Mouse (Mus musculus) forebrain, embryonic 15.5 days (tissue): ENCODE measurements around the gene Rexo4. TPM values are rescaled to one million over a fixed set of nuclear protein-coding genes. Genes with fewer than 3 reads are reported as not detected.

Source experiments
- polyA plus RNA-seq: library from polyadenylated mRNA; unstranded; fragments of >200 nt; fragmentation: Nextera tagmentation; extraction: Ambion mirVana; gene quantifications from 2 replicates; pipeline ENCODE4 v1.2.1, GENCODE M21; 2015

Rexo4 gene
- polyA plus RNA-seq, 1 experiment from 2014 or later, result 38.8 TPM

Other genes starting within 250 kb of the Rexo4 start
- not detected in 2 replicates for gene Abo, start 99.4 kb downstream of the Rexo4 start, polyA plus RNA-seq
- 27.7 and 29.7 TPM in 2 replicates for gene Surf6, start 61.5 kb downstream of the Rexo4 start, polyA plus RNA-seq
- 177 and 184 TPM in 2 replicates for gene Med22, start 53.7 kb downstream of the Rexo4 start, polyA plus RNA-seq
- gene Rpl7a, start 53.6 kb downstream of the Rexo4 start, polyA plus RNA-seq, result 533 and 546 TPM in 2 replicates
- 58.9 and 61.9 TPM in 2 replicates for gene Surf2, start 48.0 kb downstream of the Rexo4 start, polyA plus RNA-seq
- gene Surf1, start 47.9 kb downstream of the Rexo4 start, polyA plus RNA-seq, result 74.0 and 77.3 TPM in 2 replicates
- gene Surf4, start 30.5 kb downstream of the Rexo4 start, polyA plus RNA-seq, result 100 and 101 TPM in 2 replicates
- gene Stkld1, start 30.3 kb downstream of the Rexo4 start, polyA plus RNA-seq, result 0.17 and 0.22 TPM in 2 replicates
- gene Adamts13, start 9.0 kb upstream of the Rexo4 start, polyA plus RNA-seq, result 0.22 and 0.38 TPM in 2 replicates
- 120 and 121 TPM in 2 replicates for gene Cacfd1, start 45.5 kb upstream of the Rexo4 start, polyA plus RNA-seq
- 5.2 TPM in 2 replicates for gene Slc2a6, start 63.6 kb upstream of the Rexo4 start, polyA plus RNA-seq
- gene Mymk, start 107.8 kb upstream of the Rexo4 start, polyA plus RNA-seq, result 0.17 TPM in 1 of 2 replicates, not detected in the other
- gene Adamtsl2, start 115.0 kb upstream of the Rexo4 start, polyA plus RNA-seq, result 6.8 and 9.5 TPM in 2 replicates
- 3.5 and 4.6 TPM in 2 replicates for gene Fam163b, start 178.1 kb upstream of the Rexo4 start, polyA plus RNA-seq
- 0.06 TPM in 1 of 2 replicates, not detected in the other for gene Dbh, start 200.8 kb upstream of the Rexo4 start, polyA plus RNA-seq